Mouse (Mus musculus): ENCODE data around the gene Maml1.

GRCm38 (mm10) chr11:50329378-50329777 is 37.3 kb upstream of the Maml1 start:
- TF ChIP-seq GATA1 (IDR thresholded peaks at IDR 0.05; ENCODE audit: borderline replicate concordance, low read length): no peak
- TF ChIP-seq FLI1 (IDR thresholded peaks at IDR 0.05; ENCODE audit: low read length): no peak

Data from megakaryocyte, embryonic 14.5 days (primary cell).